Mouse (Mus musculus) splenic B cell, adult 2 months (primary cell): ENCODE results near the gene Trappc5.
A peak's percentile ranks its signal among the peaks of the same experiment; 100 is the strongest.

Experiments
- DNase-seq: peaks from one replicate; pipeline ENCODE4 v3.0.0-alpha.2; 2011; ENCODE audit warnings: low read depth, low spot score
- H3K27me3 ChIP-seq: 2 replicates; pipeline ENCODE4 v1.6.1; 2012; ENCODE audit warnings: mild to moderate bottlenecking, low read length, moderate library complexity, mixed read lengths; ENCODE audit not compliant: control insufficient read depth, poor library complexity, insufficient read depth, severe bottlenecking
- H3K36me3 ChIP-seq: 2 replicates; pipeline ENCODE4 v1.6.1; 2012; ENCODE audit warnings: mild to moderate bottlenecking, low read length, moderate library complexity, mixed read lengths; ENCODE audit not compliant: control insufficient read depth, poor library complexity, insufficient read depth, severe bottlenecking

Trappc5 gene

GRCm38 (mm10) chr8:3687537-3687936 lies 11.4 kb downstream of the Trappc5 start:
- Histone ChIP-seq H3K27me3 (no peaks in the 10 kb centered on the region), H3K36me3 (peaks cover 16% of the 10 kb centered on the region)
- DNase-seq, result peak; percentile 56

DNA sequence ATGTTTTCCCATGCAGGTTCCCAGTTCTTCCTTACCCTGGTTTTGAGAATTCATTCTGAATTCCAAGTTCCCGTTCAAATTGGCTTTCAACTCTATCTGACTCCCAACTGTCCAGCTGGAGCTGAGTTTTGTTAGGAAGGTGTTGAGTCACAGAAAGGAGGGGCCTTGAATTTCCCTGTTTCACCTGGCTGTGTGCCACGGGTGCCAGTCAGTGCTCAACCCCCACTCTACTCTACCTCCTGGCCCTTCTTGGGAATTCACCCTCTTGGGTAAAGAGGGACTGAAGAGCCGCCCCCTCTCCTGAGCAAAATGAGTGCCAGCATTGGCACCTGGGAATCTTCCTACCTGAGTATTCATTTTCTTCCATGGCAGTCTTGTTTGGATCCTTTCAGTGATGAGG lies 14.7 kb downstream of the Trappc5 start:
- DNase-seq, result no peak
- H3K36me3 ChIP-seq, result peaks cover 11% of the 10 kb centered on the region
- H3K27me3 ChIP-seq, result no peaks in the 10 kb centered on the region

- DNase-seq, result peak; percentile 88
- no peaks in the 10 kb centered on the region for H3K27me3 ChIP-seq
- H3K36me3 ChIP-seq, result peaks cover 6% of the 10 kb centered on the region
Measured at GRCm38 (mm10) chr8:3694121-3694520, 18.0 kb downstream of the Trappc5 start, which contains the start of gene Fcer2a. Gene Fcer2a (minus strand): TSS chr8:3694175.

- Histone ChIP-seq H3K36me3 (no peaks in the 10 kb centered on the region), H3K27me3 (no peaks in the 10 kb centered on the region)
- DNase-seq, result peak; percentile 38
Measured at GRCm38 (mm10) chr8:3701491-3701890, 25.4 kb downstream of the Trappc5 start.

- no peaks in the 10 kb centered on the region for H3K27me3 ChIP-seq
- H3K36me3 ChIP-seq, result no peaks in the 10 kb centered on the region
- DNase-seq, result peak; percentile 38
Measured at GRCm38 (mm10) chr8:3705711-3706110, 29.6 kb downstream of the Trappc5 start.

GRCm38 (mm10) chr8:3707611-3708010 lies 31.5 kb downstream of the Trappc5 start:
- no peak for DNase-seq
- Histone ChIP-seq H3K27me3 (no peaks in the 10 kb centered on the region), H3K36me3 (no peaks in the 10 kb centered on the region)

DNA sequence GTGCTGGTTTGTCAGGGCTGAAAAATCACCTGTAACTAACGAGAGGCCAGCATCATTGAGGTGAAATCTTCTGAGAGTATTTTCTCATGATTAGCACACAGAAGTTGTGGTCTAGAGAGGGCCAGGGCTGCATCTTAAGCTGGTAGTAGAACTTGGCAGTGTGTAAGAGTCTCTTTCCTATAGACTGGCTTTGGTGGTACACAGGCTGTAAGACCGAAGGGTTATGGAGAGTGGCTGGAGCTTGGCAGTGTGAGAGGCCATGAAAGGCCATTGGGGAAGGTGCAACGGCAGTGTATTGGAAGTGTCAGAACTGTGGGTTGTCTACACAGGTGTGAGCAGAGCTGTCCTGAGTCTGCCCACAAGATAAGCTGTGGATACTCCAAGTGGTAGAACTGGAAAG lies 34.2 kb downstream of the Trappc5 start:
- peak; percentile 29 for DNase-seq
- no peaks in the 10 kb centered on the region for H3K27me3 ChIP-seq

DNA sequence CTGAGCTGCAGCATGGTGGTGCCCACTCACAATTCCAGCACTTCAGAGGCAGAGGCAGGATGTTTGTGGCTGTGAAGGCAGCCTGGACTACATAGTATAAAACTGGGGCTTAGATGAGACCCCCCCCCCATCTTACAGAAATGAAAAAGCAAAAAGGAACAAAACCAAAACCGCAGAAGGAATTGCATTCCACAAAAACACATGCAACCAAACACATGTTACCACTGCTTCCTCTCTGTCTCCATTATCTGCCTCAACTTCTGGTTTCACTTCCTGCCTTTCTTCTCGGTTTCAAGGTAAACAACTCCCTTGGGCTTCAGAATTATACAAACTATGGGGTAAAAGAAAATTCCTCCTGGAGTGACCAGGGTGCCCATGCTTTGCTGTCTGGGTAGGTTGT lies 35.5 kb downstream of the Trappc5 start:
- Histone ChIP-seq H3K27me3 (no peaks in the 10 kb centered on the region), H3K36me3 (no peaks in the 10 kb centered on the region)
- peak; percentile 82 for DNase-seq

More for the DNA sequence above, 34.2 kb downstream of the Trappc5 start:
- H3K36me3 ChIP-seq, result no peaks in the 10 kb centered on the region

DNA sequence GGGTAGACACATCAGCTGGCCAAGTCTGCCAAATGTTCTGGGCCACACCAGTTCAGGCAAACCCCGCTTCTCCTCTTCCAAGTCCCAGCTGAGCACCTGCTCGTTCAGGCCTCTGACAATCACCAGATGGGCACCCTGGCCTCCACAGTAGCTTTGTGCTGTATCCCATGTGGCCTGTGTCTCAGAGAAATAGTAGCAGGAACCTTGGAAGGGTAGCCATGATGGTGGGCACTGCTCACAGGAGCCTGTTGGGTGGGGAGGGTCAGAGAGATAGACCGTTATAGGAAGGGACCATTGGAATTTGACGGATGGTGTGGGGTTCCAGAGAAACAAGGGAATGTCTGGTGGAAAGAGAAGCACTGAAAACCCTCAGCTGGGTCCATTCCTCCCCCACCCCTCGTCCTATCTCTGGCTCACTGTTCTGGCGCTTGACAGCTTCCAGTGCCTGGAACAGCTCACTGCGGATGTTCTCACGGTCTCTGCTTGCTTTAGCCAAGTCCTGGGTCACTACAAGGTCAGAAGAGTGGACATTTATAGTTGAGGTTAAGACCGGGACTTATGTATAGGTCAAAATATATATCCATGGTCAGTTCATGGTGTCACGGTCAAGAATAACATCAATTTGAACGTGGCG lies 41.3 kb downstream of the Trappc5 start:
- DNase-seq, result no peak
- no peaks in the 10 kb centered on the region for H3K36me3 ChIP-seq

GRCm38 (mm10) chr8:3718559-3718958 lies 42.5 kb downstream of the Trappc5 start:
- peak; percentile 91 for DNase-seq
- H3K27me3 ChIP-seq, result no peaks in the 10 kb centered on the region
- H3K36me3 ChIP-seq, result no peaks in the 10 kb centered on the region

More for the DNA sequence above, 41.3 kb downstream of the Trappc5 start:
- H3K27me3 ChIP-seq, result no peaks in the 10 kb centered on the region

GRCm38 (mm10) chr8:3720551-3720950 lies 44.5 kb downstream of the Trappc5 start, which contains the start of gene Clec4g:
Gene Clec4g (minus strand): TSS chr8:3720651.
- no peaks in the 10 kb centered on the region for H3K27me3 ChIP-seq
- no peak for DNase-seq

DNA sequence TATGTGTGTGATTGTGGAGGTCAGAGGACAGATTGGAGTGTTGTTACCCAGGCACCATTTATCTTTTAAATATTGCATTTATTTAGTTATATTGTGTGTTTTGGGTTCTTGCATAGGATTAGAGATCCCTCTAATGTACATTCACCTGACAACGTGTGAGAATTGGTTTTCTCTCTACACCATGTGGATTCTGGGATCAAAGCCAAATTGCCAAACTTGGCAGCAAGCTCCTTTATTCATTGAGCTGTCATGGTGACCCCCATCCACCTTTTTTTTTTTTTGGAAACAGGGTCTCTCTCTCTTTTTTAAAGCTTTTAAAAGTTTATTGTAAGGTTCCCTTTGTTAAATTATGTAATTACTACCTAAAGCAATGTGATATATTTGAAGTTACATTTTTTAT lies 44.9 kb downstream of the Trappc5 start:
- H3K27me3 ChIP-seq, result no peaks in the 10 kb centered on the region
- H3K36me3 ChIP-seq, result no peaks in the 10 kb centered on the region
- DNase-seq, result no peak

More at GRCm38 (mm10) chr8:3720551-3720950, 44.5 kb downstream of the Trappc5 start, which contains the start of gene Clec4g:
- no peaks in the 10 kb centered on the region for H3K36me3 ChIP-seq
